Comparison of ENCODE assay signal across 10 mouse cellular contexts in genomic region chr15:85666496-85666895, GRCm38 (mm10).
DNase-seq lines count a peak whose midpoint lies in the region; ATAC-seq and TF ChIP-seq lines count a peak whose summit lies in the region.
"Had no signal": no experiment of that assay in that cellular context is flagged by ENCODE, and none has a peak within 500 bp of the region (broad histone marks: within the 10 kb centered on the region; RNA-seq: fewer than 3 reads in every experiment).

No protein-coding gene starts in this region.

- H3K4me2 ChIP-seq in lung, postnatal 0 days (replicated peaks; ENCODE audit: low read depth, low read length) = 0 out of 2 replicates have a peak overlapping the region, but pooled peaks have one; percentile 9
- H3K4me2 ChIP-seq in neural tube, embryonic 14.5 days (ENCODE audit: low read depth, low read length) = peak overlapping the region; percentile 38
- H3K4me2 ChIP-seq: heart, embryonic 12.5 days had no signal

- TF ChIP-seq POLR2A in bone marrow, adult 2 months (IDR thresholded peaks at IDR 0.05; ENCODE audit: borderline replicate concordance, control insufficient read depth, low read depth, low read length) = no peak

- intact Hi-C loops in heart, postnatal 14 days (cut with DNase I) = loop anchor here (1.0 kb wide), 1 partner anchor 8 kb away; no protein-coding TSS in a partner anchor

- H3K4me3 ChIP-seq in lung, postnatal 0 days (ENCODE audit: low read depth, low read length) = no peak overlapping the region
- H3K4me3 ChIP-seq in bone marrow, adult 2 months (replicated peaks; ENCODE audit: control insufficient read depth, low read depth, low read length) = no peak overlapping the region
- no peak overlapping the region for H3K4me3 ChIP-seq in neural tube, embryonic 14.5 days (ENCODE audit: low read depth, low read length)
- H3K4me3 ChIP-seq in limb, embryonic 10.5 days = no peak overlapping the region
- H3K4me3 ChIP-seq: heart, embryonic 12.5 days had no signal

- peak overlapping the region; percentile 40; the same call in 1 of the 2 replicates for H3K27ac ChIP-seq in lung, postnatal 0 days (ENCODE audit: low read length)
- H3K27ac ChIP-seq in bone marrow, adult 2 months (ENCODE audit: control insufficient read depth, insufficient read depth, low read depth, low read length, poor library complexity) = peak overlapping the region; percentile 48; the same call in 1 of the 2 replicates
- H3K27ac ChIP-seq in neural tube, embryonic 14.5 days (ENCODE audit: low read depth, low read length) = peak overlapping the region; percentile 86
- H3K27ac ChIP-seq in limb, embryonic 10.5 days = no peak overlapping the region

- no peaks in the 10 kb centered on the region for H3K9me3 ChIP-seq in lung, postnatal 0 days (ENCODE audit: low read length)
- H3K9me3 ChIP-seq in neural tube, embryonic 14.5 days (ENCODE audit: control insufficient read depth, low read length) = no peaks in the 10 kb centered on the region
- no peaks in the 10 kb centered on the region for H3K9me3 ChIP-seq in limb, embryonic 10.5 days (replicated peaks)
- H3K9me3 ChIP-seq: heart, embryonic 12.5 days had no signal

- peak; percentile 90 for DNase-seq in heart, adult 11 months
- DNase-seq in heart, postnatal 14 days = no peak
- DNase-seq in lung, postnatal 0 days (ENCODE audit: low spot score) = no peak
- no peak for DNase-seq in lung, postnatal 25 days (ENCODE audit: low spot score)
- no peak for DNase-seq in limb, embryonic 10.5 days (ENCODE audit: low spot score)
- DNase-seq in gastrocnemius, adult 18-20 months (ENCODE audit: low spot score) = no peak
- DNase-seq: kidney, adult 9 months had no signal

- no peak overlapping the region for H3K9ac ChIP-seq in lung, postnatal 0 days (replicated peaks; ENCODE audit: low read depth)
- H3K9ac ChIP-seq in neural tube, embryonic 14.5 days (replicated peaks; ENCODE audit: low read depth, low read length) = peak overlapping the region; percentile 34
- H3K9ac ChIP-seq: heart, embryonic 12.5 days had no signal

- peaks cover 11% of the 10 kb centered on the region for H3K4me1 ChIP-seq in lung, postnatal 0 days (ENCODE audit: insufficient read depth, low read depth, low read length)
- H3K4me1 ChIP-seq in bone marrow, adult 2 months (ENCODE audit: control insufficient read depth, insufficient read depth, low read length) = no peaks in the 10 kb centered on the region
- H3K4me1 ChIP-seq in neural tube, embryonic 14.5 days (ENCODE audit: control insufficient read depth, insufficient read depth, low read length) = peaks cover 21% of the 10 kb centered on the region
- peaks cover 18% of the 10 kb centered on the region for H3K4me1 ChIP-seq in limb, embryonic 10.5 days

- 73% methylated on average over 9 of the region's 9 CpGs for WGBS in lung, postnatal 0 days
- WGBS in bone marrow, adult 2 months = 74% methylated on average over 9 of the region's 9 CpGs
- WGBS in neural tube, embryonic 14.5 days = 48% methylated on average over 9 of the region's 9 CpGs
- 75% methylated on average over 9 of the region's 9 CpGs for WGBS in limb, embryonic 10.5 days

- no peaks in the 10 kb centered on the region for H3K36me3 ChIP-seq in lung, postnatal 0 days (ENCODE audit: insufficient read depth, low read length)
- H3K36me3 ChIP-seq in neural tube, embryonic 14.5 days (ENCODE audit: control insufficient read depth, insufficient read depth, low read length) = no peaks in the 10 kb centered on the region
- no peaks in the 10 kb centered on the region for H3K36me3 ChIP-seq in limb, embryonic 10.5 days
- H3K36me3 ChIP-seq: heart, embryonic 12.5 days had no signal

- TF ChIP-seq CTCF in lung, postnatal 0 days (IDR thresholded peaks at IDR 0.05) = no peak
- no peak for TF ChIP-seq CTCF in bone marrow, adult 2 months (IDR thresholded peaks at IDR 0.05; ENCODE audit: control insufficient read depth, insufficient read depth, low read length)

- no peaks in the 10 kb centered on the region for H3K27me3 ChIP-seq in lung, postnatal 0 days (replicated peaks; ENCODE audit: insufficient read depth, low read length)
- H3K27me3 ChIP-seq in neural tube, embryonic 14.5 days (ENCODE audit: control insufficient read depth, insufficient read depth, low read length) = peaks cover 7% of the 10 kb centered on the region; the same call in 1 of the 2 replicates
- peaks cover 95% of the 10 kb centered on the region for H3K27me3 ChIP-seq in limb, embryonic 10.5 days (ENCODE audit: low read depth, poor library complexity, severe bottlenecking)

- no peak for TF ChIP-seq EP300 in lung, postnatal 0 days (IDR thresholded peaks at IDR 0.05)

- no peak for ATAC-seq in lung, postnatal 0 days
- no peak for ATAC-seq in neural tube, embryonic 14.5 days (ENCODE audit: low read depth)
